Mouse (Mus musculus) forebrain, embryonic 14.5 days (tissue): ENCODE results near the gene BC067074. TPM values are rescaled to one million over a fixed set of nuclear protein-coding genes. Genes with fewer than 3 reads are reported as not detected.

Source experiments
- ATAC-seq: fragments of 200-750 bp; cut with Nextera tagmentation; 2 replicates; pipeline ENCODE4 v1.8.0; 2017; ENCODE audit warnings: mild to moderate bottlenecking, moderate library complexity
- DNase-seq: peaks from one replicate; pipeline ENCODE4 v3.0.0-alpha.2; 2015; ENCODE audit warnings: low spot score
- H3K27ac ChIP-seq: fragments of 300-500 bp; sonication (generic); 2 replicates; pipeline ENCODE4 v1.5.1; 2014; ENCODE audit warnings: low read depth, mild to moderate bottlenecking, control low read depth, low read length, moderate library complexity
- H3K27me3 ChIP-seq: fragments of 300-500 bp; sonication (generic); replicated peaks from 2 replicates; pipeline ENCODE4 v1.6.1; 2014; ENCODE audit warnings: low read length, control low read depth, mixed read lengths; ENCODE audit not compliant: control insufficient read depth, insufficient read depth
- H3K36me3 ChIP-seq: fragments of 300-500 bp; sonication (generic); 2 replicates; pipeline ENCODE4 v1.6.1; 2014; ENCODE audit warnings: low read length, control low read depth; ENCODE audit not compliant: control insufficient read depth, insufficient read depth
- H3K4me1 ChIP-seq: fragments of 300-500 bp; sonication (generic); 2 replicates; pipeline ENCODE4 v1.6.1; 2014; ENCODE audit warnings: antibody characterized with exemption, low read length, control low read depth; ENCODE audit not compliant: control insufficient read depth, insufficient read depth
- H3K4me2 ChIP-seq: fragments of 300-500 bp; sonication (generic); 2 replicates; pipeline ENCODE4 v1.6.1; 2014; ENCODE audit warnings: mild to moderate bottlenecking, control low read depth, low read length
- H3K4me3 ChIP-seq: fragments of 300-500 bp; sonication (generic); 2 replicates; pipeline ENCODE4 v1.5.1; 2014; ENCODE audit warnings: low read depth, low read length, control low read depth
- H3K9ac ChIP-seq: fragments of 300-500 bp; sonication (generic); 2 replicates; pipeline ENCODE4 v1.6.1; 2014; ENCODE audit warnings: mild to moderate bottlenecking, low read length, control low read depth, moderate library complexity
- H3K9me3 ChIP-seq: fragments of 300-500 bp; sonication (generic); replicated peaks from 2 replicates; pipeline ENCODE4 v1.6.1; 2016; ENCODE audit warnings: low read length, control low read depth, mixed read lengths; ENCODE audit not compliant: control insufficient read depth
- WGBS: fragments of 180-500 bp; shearing (Covaris S2); extraction: QIAGEN DNeasy Blood & Tissue Kit; methylation state at CpG from one replicate; pipeline ENCODE4 v1.1.7; 2014; 5-methylcytosine and 5-hydroxymethylcytosine counted together
- polyA plus RNA-seq: library from polyadenylated mRNA; unstranded; fragments of >200 nt; fragmentation: Nextera tagmentation; extraction: Ambion mirVana; gene quantifications from 2 replicates; pipeline ENCODE4 v1.2.1, GENCODE M21; 2014

The BC067074 gene
- polyA plus RNA-seq, 1 experiment from 2014 or later, result 0.52 TPM

DNA sequence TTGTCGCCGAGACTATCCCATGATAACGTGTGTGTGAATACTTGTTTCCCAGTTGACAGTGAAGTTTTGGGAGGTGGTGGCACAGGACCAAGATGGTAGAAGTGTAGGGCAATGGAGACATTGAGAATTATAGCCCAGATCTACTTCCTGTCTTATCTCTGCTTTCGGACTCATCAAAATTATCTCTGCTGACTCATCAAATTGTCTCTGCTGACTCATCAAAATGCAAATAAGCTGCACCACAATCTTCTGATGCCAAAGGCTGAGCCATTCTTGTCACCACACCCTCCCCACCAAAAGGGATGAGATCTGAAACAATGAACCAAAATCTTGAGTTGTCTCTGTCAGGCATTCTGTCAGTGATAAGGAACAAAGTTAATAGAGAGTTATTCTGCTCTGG, 132.9 kb downstream of the BC067074 start:
- H3K27ac ChIP-seq, result no peak overlapping the region
- no peaks in the 10 kb centered on the region for H3K36me3 ChIP-seq
- no peaks in the 10 kb centered on the region for H3K9me3 ChIP-seq
- no peak overlapping the region for H3K9ac ChIP-seq
- no peak overlapping the region for H3K4me2 ChIP-seq
- DNase-seq, result no peak
- no peak for ATAC-seq
- 96% methylated on average over 4 of the region's 4 CpGs for WGBS
- H3K4me1 ChIP-seq, result no peaks in the 10 kb centered on the region
- H3K4me3 ChIP-seq, result no peak overlapping the region
- no peaks in the 10 kb centered on the region for H3K27me3 ChIP-seq

Other genes with a start within 250 kb of the BC067074 start
- gene Gpx8, start 246.7 kb upstream of the BC067074 start, polyA plus RNA-seq, result 57.7 and 59.3 TPM in 2 replicates
- not detected in 2 replicates for gene Gzma, start 192.2 kb upstream of the BC067074 start, polyA plus RNA-seq
- 0.96 and 1.0 TPM in 2 replicates for gene Esm1, start 83.5 kb upstream of the BC067074 start, polyA plus RNA-seq
- not detected in 2 replicates for gene Gzmk, start 67.3 kb upstream of the BC067074 start, polyA plus RNA-seq